Mouse (Mus musculus) erythroblast, adult 5-6 weeks (primary cell): Measurements from ENCODE around the gene Xylt1. TPM values are rescaled to one million over a fixed set of nuclear protein-coding genes. Genes with fewer than 3 reads are reported as not detected.

Experiments used
- ATAC-seq: replicated peaks from 2 replicates; pipeline ENCODE4 v1.8.0; 2016; ENCODE audit warnings: moderate number of reproducible peaks, mild to moderate bottlenecking, moderate TSS enrichment, inconsistent platforms; ENCODE audit not compliant: poor library complexity, low FRiP score, severe bottlenecking
- total RNA-seq, 2 experiments: library from RNA; stranded (forward) in 1 of 2; stranded (reverse) in 1 of 2; fragments of 150-400 nt in 1 of 2; fragments of 200-764, 138-1000 nt in 1 of 2; gene quantifications; 2 replicates each; pipeline versions ENCODE4 v1.2.3 to v1.2.4; 2015 to 2017; ENCODE audit warnings: low replicate concordance in 2 of 2

The Xylt1 gene
- total RNA-seq, 2 experiments from 2014 or later: 3.0 to 5.0 TPM

DNA sequence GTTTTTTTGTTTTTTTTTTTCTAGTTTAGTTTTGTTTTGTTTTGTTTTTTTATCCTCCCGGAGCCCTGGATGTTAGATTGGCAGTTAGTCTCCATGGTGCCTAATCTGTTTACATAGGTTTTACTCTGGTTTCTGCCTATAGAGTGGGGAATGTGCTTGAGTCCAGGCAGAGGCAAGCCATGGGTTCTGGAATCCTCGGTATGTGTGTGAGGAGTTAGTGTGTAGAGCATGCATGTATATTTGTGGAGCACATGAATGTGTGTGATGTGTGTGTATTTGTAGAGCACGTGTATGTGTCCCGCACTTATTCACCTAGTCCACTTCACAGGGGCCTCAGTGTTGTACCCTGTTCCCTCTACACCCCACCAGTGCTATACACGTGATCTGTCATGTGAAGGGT, 48.7 kb downstream of the Xylt1 start:
- ATAC-seq: no peak

DNA sequence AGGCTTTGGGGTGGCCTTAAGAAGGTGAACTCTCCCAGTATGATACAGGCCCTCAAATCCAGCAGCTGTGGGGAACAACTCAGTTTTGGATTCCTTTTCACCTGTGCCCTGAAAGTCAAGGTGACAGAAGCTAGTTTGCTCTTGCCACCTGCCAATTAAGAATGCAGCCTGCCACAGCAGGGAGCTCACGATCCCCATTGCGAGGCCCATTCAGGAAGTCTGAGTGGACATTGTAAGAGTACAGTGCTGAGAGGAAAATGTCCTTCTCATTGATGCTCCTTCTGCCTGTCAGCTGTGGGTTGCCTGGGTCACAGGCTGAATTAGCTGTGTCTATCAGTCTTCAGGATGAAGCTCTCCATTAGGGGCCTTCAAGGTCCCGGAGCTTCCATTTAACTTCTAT, 49.1 kb downstream of the Xylt1 start:
- ATAC-seq: 0 out of 2 replicates have a peak, but pooled peaks have one; percentile 11

DNA sequence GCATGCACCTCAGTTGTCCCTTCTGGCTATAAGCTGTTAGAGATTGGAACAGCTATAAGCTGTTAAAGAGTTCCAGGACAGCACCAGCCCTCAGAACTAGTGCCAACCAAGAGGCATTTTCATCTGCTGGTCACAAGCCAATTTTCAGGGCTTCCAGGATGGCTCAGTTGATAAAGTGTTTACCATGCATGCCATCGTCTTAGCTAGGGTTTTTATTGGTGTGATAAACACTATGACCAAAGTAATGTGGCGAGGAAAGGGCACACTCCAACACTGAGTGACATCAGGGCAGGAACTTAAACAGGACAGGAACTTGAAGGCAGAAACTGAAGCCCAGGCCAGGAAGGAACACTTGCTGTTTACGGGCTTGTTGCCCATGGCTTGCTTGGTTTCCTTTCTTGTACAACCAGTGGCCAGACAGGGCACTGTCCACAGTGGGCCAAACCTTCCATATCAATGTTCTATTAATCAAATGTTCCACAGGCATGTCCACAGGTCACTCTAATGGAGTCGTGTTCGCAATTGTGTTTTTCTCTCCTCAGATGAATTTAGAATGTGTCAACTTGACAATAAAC, 49.7 kb downstream of the Xylt1 start:
- ATAC-seq: no peak

DNA sequence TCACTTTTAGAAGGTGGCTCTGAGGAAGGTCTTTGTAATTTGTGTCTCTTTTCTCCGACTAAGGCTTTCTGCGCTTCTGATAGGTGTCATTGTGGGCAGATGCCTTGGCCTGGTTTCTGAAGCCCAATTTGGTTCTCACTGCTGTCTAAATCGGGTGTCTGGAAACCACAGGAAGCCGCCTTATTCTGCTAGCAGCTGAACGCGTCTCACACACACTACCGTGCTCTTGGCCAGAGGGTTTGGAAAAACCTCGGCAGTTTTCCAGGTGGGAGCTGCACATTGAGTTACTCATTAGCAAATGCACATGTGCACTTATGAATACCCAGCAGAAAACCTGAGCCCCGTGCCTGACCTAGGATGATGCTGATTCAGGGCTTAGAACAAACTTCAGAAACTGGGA, 52.9 kb downstream of the Xylt1 start:
- ATAC-seq: no peak

DNA sequence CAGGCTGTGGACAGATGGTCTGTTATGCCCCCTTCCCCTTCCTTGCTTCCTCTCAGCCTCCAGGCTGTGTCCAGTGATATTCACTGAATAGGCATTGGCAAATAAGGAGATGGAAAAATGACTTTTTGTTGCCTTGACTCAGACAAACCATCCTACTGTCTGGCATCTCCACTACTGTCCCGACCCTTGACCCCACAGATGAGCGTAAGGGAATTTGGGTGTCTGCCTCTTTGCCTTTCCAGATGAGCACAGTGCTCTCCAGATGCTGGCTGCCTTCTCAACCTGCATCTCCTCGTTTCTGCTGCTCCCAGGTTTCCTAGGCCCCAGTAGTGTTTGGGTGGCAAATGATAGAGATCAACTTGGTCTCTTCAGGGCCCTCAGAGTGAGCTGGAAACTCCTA, 54.3 kb downstream of the Xylt1 start:
- ATAC-seq: no peak

DNA sequence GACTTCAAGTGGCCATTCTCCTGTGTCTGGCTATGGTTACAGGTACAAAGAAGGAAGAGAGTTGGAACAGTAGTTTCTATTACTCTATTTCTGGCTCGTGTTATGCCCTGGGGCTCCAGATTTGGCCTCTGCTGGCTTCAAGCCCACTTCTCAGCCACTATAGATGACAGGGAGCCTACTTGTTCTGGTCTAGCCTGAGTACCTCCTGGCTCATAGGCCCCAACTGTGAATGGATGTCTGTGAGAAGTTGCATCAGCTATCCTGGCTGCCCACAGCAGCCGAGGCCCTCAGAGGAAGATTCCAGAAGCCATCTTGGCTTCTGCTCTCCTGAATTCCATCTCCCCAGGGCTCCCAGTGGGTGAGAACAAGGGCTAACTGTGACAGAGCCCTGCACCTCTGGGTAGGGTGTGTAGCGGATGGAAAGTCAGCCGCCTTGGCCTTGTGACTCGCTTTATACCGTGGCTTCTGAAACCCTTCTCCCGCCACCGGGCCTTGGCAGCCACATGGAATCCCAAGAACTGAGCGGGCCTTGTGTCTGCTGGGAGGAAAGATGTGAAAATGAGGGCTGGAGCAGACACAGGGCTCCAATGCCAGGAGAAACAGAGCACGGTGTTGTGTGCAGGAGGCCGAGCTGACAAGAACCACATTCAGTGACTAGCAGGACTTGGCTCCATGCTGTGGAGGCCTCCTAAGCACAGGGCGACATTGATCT, 55.1 kb downstream of the Xylt1 start:
- no peak for ATAC-seq

DNA sequence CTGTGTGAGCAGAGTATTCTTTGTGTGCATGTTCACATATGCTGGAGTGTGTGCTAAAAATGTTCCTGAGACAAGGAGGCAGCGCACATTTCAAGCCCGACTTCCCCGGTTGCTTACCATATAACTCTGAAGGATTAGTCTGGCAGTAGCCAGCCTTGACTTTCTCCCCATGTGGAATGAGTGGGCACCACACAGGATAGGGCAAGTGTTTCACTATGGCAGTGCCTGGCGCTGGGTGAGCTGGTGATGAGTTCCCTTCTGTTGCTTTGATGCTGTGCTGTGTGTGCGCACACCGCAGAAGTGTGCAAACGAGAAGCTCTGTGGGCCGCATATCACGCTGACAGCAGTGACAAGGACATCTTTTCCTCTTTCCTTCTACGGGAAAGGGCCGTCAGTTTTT, 56.1 kb downstream of the Xylt1 start:
- no peak for ATAC-seq

DNA sequence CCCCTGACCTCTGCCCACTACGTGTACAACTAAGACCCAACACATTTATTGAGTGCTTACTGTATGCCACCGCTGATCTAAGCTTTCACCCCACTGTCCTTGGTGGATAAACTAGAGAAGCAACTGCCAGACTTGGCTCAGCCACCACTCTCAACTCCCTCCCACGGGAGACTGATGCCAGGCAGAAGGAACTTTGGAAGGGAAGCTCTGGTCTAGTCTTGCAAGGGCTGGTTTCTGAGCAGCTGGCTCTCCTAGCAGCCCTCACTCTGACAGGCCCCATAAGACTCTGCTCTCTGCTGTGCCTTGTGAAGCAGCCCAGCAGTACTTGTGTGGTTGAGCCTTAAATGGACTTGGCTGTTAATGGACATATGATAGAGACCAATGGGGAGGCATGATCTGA, 60.2 kb downstream of the Xylt1 start:
- no peak for ATAC-seq

DNA sequence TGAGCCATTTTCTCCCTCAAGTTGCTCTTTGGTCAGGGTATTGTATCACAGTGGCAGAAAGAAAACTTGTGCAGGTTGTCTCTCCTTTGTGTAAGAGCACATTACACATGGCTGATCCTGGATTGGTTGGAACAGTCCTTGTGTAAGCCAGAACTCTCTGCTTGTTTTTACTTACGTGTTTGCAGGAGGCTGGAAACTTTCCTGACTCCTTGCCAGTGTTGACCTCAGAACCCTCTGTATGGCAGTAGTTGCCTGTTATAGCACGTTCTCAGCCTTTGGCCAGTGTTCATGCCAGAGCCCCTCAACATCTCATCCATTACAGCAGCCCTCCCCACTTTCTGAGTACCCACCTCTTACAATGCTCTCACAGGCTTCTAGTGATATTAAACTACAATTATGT, 61.9 kb downstream of the Xylt1 start:
- no peak for ATAC-seq

DNA sequence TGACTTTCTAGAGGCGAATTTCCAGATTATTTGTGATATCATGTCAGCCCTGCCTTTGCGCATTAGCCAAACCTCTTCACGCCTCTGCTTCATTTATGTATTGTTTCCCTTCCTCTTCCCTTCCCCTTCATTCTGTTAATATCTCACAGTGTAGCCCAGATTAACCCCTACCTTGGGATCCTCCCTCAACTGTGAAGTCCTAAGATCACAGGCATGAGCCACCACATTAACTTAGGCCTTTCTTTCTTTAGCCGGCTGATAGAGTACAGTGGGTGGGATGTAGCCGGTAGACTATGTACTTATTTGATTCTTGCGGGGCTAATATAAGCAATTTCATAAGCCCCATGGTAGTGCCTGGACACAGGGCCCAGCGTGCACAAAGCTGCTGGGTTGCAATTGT, 62.4 kb downstream of the Xylt1 start:
- no peak for ATAC-seq

DNA sequence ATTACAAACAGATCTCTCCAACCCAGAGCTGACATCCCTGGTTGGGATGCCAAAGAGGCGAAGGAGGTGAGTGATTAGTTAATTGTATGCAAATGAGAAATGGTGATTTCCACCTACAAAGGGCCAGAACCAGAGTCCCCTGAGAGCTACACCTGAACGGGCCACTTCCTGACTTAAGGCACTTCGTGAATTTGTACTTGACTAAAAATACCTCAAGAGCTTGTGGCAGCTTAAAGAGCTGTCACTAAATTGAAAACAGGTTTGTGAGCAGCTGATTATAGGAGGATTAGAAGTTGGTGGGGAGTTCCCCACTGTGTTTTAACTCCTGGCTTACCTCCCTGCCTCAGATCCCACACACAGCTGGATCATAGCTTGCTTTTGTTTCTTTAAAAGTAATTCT, 64.7 kb downstream of the Xylt1 start:
- ATAC-seq: no peak

DNA sequence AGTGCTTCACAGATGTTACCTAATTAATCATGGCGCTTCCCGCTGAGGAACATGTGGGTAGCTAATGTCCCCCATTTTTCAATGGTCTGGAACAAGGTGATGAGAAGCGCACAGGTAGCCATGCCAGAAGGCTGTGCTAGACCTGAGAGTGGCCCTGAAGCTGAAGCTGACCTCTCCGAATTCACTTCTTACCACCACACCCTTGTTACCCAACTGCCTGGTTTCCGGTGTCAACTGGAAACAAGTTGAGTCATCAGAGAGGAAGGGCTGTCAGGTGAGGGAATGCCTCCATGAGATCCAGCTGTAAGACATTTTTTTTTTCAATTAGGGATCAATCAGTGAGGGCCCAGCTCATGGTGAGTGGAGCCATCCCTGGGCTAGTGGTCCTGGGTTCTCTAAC, 68.8 kb downstream of the Xylt1 start:
- no peak for ATAC-seq

DNA sequence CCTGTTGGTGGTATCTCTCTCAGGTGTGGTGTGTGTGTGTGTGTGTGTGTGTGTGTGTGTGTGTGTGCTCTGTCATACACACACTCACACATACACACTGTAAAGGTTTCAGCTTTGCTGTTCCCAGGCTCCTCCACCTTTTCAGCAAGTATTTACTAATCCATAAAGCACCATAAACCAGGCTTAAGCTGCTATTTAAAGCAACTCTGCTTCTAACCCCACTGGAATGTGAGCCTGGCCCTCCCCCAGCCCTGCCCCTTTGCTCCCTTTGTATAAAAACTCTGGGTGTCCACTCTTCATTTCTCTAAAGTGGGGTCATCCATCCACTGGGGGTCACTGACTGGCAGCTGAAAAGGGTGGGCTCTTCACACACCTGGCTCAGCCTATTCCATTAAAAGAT, 70.4 kb downstream of the Xylt1 start:
- no peak for ATAC-seq

DNA sequence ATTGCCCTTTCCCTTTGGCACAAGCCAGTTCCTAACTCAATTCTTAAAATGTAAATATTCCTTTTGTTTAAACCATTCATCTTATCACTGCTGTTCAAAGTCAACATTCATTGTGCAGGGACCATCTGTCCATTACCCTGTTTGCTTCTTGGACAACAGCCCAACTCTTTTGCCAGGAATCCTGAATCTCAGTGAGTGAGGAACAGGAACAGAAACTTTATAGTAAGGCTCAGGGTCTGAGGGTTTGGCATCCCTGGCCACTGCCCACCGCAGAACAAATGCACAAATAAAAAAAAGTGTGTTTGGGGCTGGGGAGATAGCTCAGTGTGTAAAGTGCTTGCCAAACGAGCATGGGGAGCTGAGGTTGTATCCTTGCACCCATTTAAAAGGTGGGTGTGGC, 71.5 kb downstream of the Xylt1 start:
- ATAC-seq: no peak

DNA sequence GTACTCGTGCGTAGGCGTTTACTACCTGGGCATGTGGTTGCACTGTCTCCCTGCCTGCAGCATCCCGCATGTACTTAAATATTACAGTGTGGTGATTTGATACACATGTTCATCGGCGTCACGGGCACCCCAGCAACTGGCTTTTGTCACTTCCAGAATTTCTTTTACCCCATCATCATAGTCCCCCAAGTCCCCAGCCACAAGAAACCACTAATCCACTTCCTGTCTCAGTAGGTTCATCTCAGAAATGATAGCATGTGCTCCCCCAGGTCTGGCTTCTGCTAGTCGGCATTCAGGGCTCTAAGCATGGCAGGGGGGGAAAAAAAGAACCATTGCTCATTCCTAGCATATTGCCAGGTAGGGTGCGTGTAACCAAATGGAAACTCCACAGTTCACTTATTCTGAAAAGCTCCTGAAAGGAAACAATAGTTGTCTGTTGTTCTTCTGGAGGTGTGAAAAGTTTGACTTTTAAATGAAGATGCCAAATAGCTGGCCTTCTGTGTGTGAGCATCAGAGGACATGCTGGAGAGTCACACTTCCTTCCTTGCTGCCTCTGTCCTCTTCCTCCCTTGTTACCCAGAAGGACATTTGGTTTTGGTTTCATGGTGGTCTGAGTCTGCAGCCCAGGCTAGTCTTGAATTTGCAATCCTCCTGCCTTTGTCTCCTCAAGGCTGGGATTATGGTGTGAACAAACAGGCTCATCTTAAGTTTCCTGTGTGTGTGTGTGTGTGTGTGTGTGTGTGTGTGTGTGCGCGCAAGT, 74.2 kb downstream of the Xylt1 start:
- ATAC-seq: no peak

DNA sequence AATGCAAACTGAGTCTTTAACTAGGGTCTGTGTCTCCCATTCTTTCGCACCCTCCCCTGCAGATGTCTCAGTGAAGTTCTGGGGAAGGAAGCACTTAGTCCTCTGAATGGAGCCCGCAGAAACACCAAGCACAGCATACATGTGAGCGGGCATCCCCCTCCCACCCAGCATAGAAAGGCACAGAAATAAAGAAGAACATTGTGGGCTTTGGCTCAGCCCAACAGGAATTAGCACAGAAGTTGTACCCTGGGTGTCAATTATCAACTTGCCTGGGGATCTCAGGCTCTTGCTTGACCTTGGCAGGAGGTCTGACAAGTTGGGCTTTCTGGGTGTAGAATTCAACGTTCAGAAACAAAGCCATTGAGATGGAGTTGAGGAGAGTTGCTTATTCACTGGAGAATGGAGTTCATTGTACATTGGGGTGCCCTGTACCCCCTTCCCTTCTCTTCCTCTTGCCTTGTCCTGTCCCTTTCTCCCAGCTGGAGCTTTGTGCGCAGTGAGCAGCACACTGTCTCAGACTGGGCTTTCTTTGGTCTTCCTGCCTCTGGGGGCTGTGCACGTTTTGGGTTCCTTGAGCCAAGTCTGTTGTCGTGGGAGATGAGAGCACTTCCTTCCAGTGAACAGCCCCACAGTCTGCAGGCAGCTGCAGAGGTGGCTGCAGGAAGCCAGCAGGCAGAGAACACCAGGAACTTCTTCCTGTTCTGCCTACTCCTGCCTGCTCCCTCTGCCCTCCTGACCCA, 81.6 kb downstream of the Xylt1 start:
- ATAC-seq: no peak

DNA sequence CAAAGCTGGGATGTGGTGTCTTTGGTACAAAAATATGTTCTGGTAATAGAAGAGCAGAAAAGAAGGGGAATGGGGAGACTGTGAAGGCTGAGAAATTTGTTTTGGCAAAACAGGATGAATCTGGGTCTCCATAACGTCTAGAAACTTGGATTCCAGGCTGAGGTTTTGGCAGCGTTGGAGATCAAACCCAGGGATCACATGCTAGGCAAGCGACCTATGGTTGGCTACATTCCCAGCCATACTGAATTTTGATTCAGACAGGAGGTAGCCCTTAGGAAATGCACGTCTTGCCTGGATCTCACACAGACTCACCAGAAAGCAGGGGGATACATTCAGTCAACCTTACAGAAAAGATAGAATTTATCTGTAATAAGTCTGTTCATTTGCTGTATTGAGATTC, 84.2 kb downstream of the Xylt1 start:
- no peak for ATAC-seq

DNA sequence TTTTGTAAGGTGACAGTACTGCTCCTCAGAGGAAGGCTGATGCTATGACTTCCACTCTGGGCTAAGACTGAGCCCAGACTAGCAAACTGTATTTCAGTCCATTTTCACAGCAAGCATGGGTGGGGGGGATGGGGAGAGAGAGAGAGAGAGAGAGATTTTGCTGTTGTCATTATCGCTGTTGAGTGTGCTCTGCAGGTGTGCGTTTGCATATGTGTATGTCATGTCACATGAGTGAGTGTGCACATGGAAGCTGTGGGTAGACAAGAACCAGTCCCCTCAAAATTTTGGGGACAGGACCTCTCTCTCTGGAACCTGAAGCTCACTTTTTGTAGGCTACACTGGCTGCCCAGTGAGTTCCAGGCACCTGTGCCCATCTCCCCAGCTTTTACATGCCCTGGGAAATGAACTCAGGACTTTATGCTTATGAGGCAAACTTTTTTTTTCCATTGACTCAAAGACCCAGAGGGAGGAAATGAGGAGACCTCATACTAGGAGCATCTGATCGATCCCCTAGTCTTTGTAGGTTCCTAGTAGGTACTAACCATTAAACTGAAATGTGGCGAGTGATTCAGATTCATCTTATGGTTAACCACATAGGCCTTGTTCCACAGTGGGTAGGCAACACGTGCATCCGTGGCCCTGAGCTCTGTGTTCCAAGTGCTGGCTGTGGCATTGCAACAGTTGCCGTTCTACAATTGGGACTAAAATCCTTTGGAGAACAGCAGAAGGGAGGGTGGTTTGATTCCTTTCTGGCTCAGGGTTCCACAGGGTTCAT, 85.4 kb downstream of the Xylt1 start:
- ATAC-seq: no peak

DNA sequence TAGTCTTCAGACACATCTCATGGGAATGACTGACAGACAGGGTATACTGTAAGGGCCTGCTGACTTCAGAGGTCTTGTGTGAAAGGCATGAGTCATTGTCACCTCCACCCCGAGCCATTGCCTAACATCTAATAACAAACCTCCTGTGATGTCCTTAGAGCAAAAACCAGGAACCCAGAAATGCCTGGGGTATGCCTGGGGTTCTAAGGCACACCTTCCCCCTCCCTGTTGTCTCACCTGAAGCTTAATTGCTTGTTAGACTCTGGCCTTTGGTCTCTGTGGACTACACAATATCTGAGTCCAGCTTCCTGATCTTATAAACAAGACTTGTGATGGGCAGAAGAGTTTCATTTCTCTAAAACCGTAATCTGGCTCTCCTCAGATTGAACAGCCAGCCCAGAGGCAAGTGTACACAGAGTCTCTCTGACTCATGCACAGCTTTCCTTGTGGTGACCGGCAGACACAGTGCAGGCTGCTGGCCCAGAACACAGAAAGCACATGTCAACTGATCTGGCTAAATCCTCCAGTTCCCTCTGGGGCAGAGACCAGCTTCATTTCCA, 89.5 kb downstream of the Xylt1 start:
- ATAC-seq: no peak
